Mouse (Mus musculus): ENCODE results near the gene Aifm2.

- TF ChIP-seq CTCF (IDR thresholded peaks at IDR 0.05; ENCODE audit: borderline replicate concordance, insufficient read depth, low read depth, low read length): no peak
- TF ChIP-seq POLR2A (IDR thresholded peaks at IDR 0.05; ENCODE audit: borderline replicate concordance, insufficient read depth, low read length): no peak
These were observed 387 bp downstream of the Aifm2 start for GRCm38 (mm10) chr10:61715462-61715837.
